Mouse (Mus musculus): ENCODE results near the gene Tmem190. TPM values are rescaled to one million over a fixed set of nuclear protein-coding genes. Genes with fewer than 3 reads are reported as not detected.

The Tmem190 gene
- polyA plus RNA-seq, 1 experiment, result not detected

DNA sequence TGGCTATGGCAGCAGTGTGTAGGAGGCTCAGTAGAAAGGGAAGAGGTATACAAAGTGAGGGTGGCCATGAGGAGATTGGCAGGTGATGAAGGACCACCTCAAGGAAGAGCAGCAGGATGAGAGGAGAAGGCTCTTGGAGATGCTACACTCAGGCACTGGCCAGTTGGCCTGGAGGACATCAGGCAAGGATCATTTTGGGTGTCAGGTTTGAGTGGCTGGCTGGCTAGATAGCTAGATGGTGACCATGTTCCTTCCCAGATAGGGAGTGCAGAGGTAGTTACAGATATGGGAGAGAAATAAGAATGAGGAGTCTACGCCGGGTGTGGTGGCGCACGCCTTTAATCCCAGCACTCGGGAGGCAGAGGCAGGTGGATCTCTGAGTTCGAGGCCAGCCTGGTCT lies 37.9 kb upstream of the Tmem190 start:
- TF ChIP-seq USF1 (IDR thresholded peaks at IDR 0.05; ENCODE audit: low read depth) (no peak), REST (IDR thresholded peaks at IDR 0.05; ENCODE audit: insufficient read depth, insufficient read length) (no peak), TCF12 (IDR thresholded peaks at IDR 0.05; ENCODE audit: insufficient read depth, poor library complexity, severe bottlenecking) (no peak), CEBPB (IDR thresholded peaks at IDR 0.05; ENCODE audit: insufficient read depth, poor library complexity, severe bottlenecking) (no peak), MAX (IDR thresholded peaks at IDR 0.05; ENCODE audit: low read depth) (no peak), POLR2AphosphoS2 (IDR thresholded peaks at IDR 0.05; ENCODE audit: insufficient read length, low read depth) (no peak), TCF3 (IDR thresholded peaks at IDR 0.05; ENCODE audit: insufficient read length, low read depth) (no peak), SRF (IDR thresholded peaks at IDR 0.05; ENCODE audit: control insufficient read depth, insufficient read length, low read depth) (no peak), E2F4 (IDR thresholded peaks at IDR 0.05; ENCODE audit: insufficient read depth) (no peak), MYOD1 (IDR thresholded peaks at IDR 0.05; ENCODE audit: control insufficient read depth in 1 of 3, insufficient read length in 2 of 3, low read depth in 2 of 3) (no peak), MYOG (IDR thresholded peaks at IDR 0.05; ENCODE audit: control insufficient read depth in 1 of 3, insufficient read depth in 1 of 3, insufficient read length in 2 of 3, low read depth in 2 of 3) (no peak), POLR2A (IDR thresholded peaks at IDR 0.05; ENCODE audit: insufficient read length, low read depth) (no peak)
- Histone ChIP-seq H3K4me3 (no peak overlapping the region), H3K4me2 (ENCODE audit: low read depth) (no peak overlapping the region), H3K27me3 (ENCODE audit: control insufficient read depth, insufficient read depth, insufficient read length) (no peaks in the 10 kb centered on the region), H3ac (ENCODE audit: control insufficient read depth, insufficient read length) (no peak overlapping the region), H3K79me2 (ENCODE audit: control insufficient read depth, insufficient read depth) (peaks cover 5% of the 10 kb centered on the region), H3K36me3 (ENCODE audit: control insufficient read depth, insufficient read depth) (no peaks in the 10 kb centered on the region)

DNA sequence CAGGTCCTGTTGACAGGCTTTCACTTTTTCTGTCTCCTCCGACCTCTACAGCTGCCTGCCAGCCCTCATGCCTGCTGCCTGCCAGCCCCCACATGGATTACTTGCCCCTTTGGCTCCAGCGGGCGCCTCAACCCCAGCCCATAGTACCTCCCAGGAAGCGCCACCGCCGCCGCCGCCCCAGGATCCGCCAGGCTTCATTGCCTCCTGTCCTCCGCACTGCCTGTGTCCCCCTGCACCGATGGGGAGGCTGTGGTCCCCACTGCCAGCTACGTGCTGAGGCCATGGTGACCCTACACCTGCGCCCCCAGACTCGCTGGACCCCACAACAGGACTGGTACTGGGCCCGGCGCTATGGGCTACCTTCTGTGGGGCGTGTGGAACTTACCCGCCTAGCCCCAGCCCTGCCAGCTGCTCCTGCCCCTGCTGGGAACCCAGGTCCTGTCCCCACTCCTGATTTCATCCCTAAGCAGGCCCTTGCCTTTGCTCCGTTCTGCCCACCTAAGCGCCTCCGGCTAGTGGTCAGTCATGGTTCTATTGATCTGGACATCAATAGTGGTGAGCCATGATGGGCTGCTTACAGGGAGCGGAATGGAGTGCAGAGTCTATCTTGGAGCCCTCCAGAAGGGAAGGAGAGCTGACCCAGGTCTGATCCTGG lies 36.3 kb upstream of the Tmem190 start:
- H3K36me3 ChIP-seq (ENCODE audit: control insufficient read depth, insufficient read depth), result no peaks in the 10 kb centered on the region
- no peak overlapping the region for H3ac ChIP-seq (ENCODE audit: control insufficient read depth, insufficient read length)
- no peaks in the 10 kb centered on the region for H3K27me3 ChIP-seq (ENCODE audit: control insufficient read depth, insufficient read depth, insufficient read length)
- H3K4me2 ChIP-seq (ENCODE audit: low read depth), result no peak overlapping the region
- TF ChIP-seq POLR2A (IDR thresholded peaks at IDR 0.05; ENCODE audit: insufficient read length, low read depth), result no peak
- no peak overlapping the region for H3K4me3 ChIP-seq
- H3K79me2 ChIP-seq (ENCODE audit: control insufficient read depth, insufficient read depth), result no peaks in the 10 kb centered on the region

DNA sequence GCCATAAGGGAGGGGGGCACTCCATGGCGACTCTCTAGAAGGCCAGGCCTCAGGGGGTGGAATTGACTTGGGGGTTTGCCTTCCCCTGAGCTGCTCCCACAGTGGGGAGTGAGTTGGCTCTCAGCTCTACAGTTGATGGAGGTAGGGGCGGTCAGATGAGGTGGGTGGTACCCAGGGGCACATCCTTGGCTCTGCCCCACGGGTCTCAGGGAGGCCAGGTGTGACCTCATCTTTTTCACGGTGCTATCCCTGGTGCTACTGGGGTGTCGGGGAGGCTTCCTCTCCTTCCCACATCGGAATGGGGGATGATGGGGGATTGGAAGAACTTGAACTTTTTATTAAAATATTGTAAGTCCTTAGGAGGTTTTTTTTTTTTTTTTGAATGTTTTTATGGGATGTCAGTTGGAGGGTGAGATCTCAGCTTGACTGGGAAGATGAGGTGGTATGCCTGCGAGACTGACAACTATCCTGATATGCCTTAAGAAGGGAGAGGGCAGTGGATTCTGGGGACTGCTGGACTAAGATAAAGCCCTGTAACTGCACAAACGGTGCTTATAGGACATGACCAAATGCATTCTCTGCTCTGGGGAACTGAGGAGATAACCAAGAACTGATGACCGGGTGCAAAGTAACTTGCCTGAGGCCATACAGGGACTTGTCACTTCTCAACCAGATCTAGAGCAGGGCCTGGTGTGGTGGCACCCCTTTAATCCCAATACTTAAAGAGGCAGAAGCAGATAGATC lies 35.4 kb upstream of the Tmem190 start:
- no peak overlapping the region for H3K4me3 ChIP-seq
- H3ac ChIP-seq (ENCODE audit: control insufficient read depth, insufficient read length), result no peak overlapping the region
- TF ChIP-seq POLR2A (IDR thresholded peaks at IDR 0.05; ENCODE audit: insufficient read length, low read depth) (no peak), MYOD1 (IDR thresholded peaks at IDR 0.05; ENCODE audit: control insufficient read depth in 1 of 3, insufficient read length in 2 of 3, low read depth in 2 of 3) (no peak), TCF3 (IDR thresholded peaks at IDR 0.05; ENCODE audit: insufficient read length, low read depth) (no peak), POLR2AphosphoS2 (IDR thresholded peaks at IDR 0.05; ENCODE audit: insufficient read length, low read depth) (no peak), CEBPB (IDR thresholded peaks at IDR 0.05; ENCODE audit: insufficient read depth, poor library complexity, severe bottlenecking) (no peak), MYOG (IDR thresholded peaks at IDR 0.05; ENCODE audit: control insufficient read depth in 1 of 3, insufficient read depth in 1 of 3, insufficient read length in 2 of 3, low read depth in 2 of 3) (no peak), TCF12 (IDR thresholded peaks at IDR 0.05; ENCODE audit: insufficient read depth, poor library complexity, severe bottlenecking) (no peak), REST (IDR thresholded peaks at IDR 0.05; ENCODE audit: insufficient read depth, insufficient read length) (no peak), MAX (IDR thresholded peaks at IDR 0.05; ENCODE audit: low read depth) (no peak), USF1 (IDR thresholded peaks at IDR 0.05; ENCODE audit: low read depth) (no peak), E2F4 (IDR thresholded peaks at IDR 0.05; ENCODE audit: insufficient read depth) (no peak), SRF (IDR thresholded peaks at IDR 0.05; ENCODE audit: control insufficient read depth, insufficient read length, low read depth) (no peak)
- H3K27me3 ChIP-seq (ENCODE audit: control insufficient read depth, insufficient read depth, insufficient read length), result no peaks in the 10 kb centered on the region
- no peaks in the 10 kb centered on the region for H3K36me3 ChIP-seq (ENCODE audit: control insufficient read depth, insufficient read depth)
- no peaks in the 10 kb centered on the region for H3K79me2 ChIP-seq (ENCODE audit: control insufficient read depth, insufficient read depth)
- H3K4me2 ChIP-seq (ENCODE audit: low read depth), result no peak overlapping the region

DNA sequence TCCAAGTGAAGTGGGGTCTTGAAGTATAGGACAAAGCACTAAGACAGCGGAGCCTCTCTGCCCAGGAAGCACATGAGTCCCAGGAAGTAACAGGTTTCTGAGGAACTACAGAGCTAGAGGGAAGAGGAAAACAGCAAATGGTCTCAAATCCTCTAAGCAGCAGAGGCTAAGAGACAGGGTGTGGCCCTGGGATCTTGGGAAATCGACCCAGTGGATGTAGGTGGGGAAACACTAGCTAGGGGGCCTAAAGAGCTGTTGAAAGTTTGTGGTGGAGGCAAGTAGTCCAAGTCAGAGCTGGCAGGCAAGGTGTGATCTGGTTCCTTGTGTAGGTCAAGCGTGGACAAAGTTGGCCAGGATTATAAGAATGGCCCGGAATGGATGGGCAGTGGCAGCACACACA lies 34.4 kb upstream of the Tmem190 start:
- H3K4me2 ChIP-seq (ENCODE audit: low read depth), result no peak overlapping the region
- H3ac ChIP-seq (ENCODE audit: control insufficient read depth, insufficient read length), result no peak overlapping the region
- H3K36me3 ChIP-seq (ENCODE audit: control insufficient read depth, insufficient read depth), result no peaks in the 10 kb centered on the region
- H3K79me2 ChIP-seq (ENCODE audit: control insufficient read depth, insufficient read depth), result no peaks in the 10 kb centered on the region
- H3K4me3 ChIP-seq, result no peak overlapping the region
- TF ChIP-seq REST (IDR thresholded peaks at IDR 0.05; ENCODE audit: insufficient read depth, insufficient read length) (no peak), MAX (IDR thresholded peaks at IDR 0.05; ENCODE audit: low read depth) (no peak), TCF3 (IDR thresholded peaks at IDR 0.05; ENCODE audit: insufficient read length, low read depth) (no peak), SRF (IDR thresholded peaks at IDR 0.05; ENCODE audit: control insufficient read depth, insufficient read length, low read depth) (no peak), POLR2AphosphoS2 (IDR thresholded peaks at IDR 0.05; ENCODE audit: insufficient read length, low read depth) (no peak), POLR2A (IDR thresholded peaks at IDR 0.05; ENCODE audit: insufficient read length, low read depth) (no peak), TCF12 (IDR thresholded peaks at IDR 0.05; ENCODE audit: insufficient read depth, poor library complexity, severe bottlenecking) (no peak), USF1 (IDR thresholded peaks at IDR 0.05; ENCODE audit: low read depth) (no peak), E2F4 (IDR thresholded peaks at IDR 0.05; ENCODE audit: insufficient read depth) (no peak), MYOG (IDR thresholded peaks at IDR 0.05; ENCODE audit: control insufficient read depth in 1 of 3, insufficient read depth in 1 of 3, insufficient read length in 2 of 3, low read depth in 2 of 3) (no peak), MYOD1 (IDR thresholded peaks at IDR 0.05; ENCODE audit: control insufficient read depth in 1 of 3, insufficient read length in 2 of 3, low read depth in 2 of 3) (no peak), CEBPB (IDR thresholded peaks at IDR 0.05; ENCODE audit: insufficient read depth, poor library complexity, severe bottlenecking) (no peak)
- H3K27me3 ChIP-seq (ENCODE audit: control insufficient read depth, insufficient read depth, insufficient read length), result no peaks in the 10 kb centered on the region
